Mouse (Mus musculus) sigmoid colon, adult 10 weeks (tissue): ENCODE measurements around the gene Tmem86b. TPM values are rescaled to one million over a fixed set of nuclear protein-coding genes. Genes with fewer than 3 reads are reported as not detected.

Experiments
- polyA plus RNA-seq: library from polyadenylated mRNA; stranded (reverse); fragments of 350-450 nt; fragmentation: Illumina TruSeq; extraction: RNeasy Lipid Tissue Mini Kit (QIAGEN cat#74804); gene quantifications from one replicate; pipeline ENCODE4 v1.2.3, GENCODE M21; 2014; ENCODE audit warnings: low read depth, low replicate concordance

Gene Tmem86b
- polyA plus RNA-seq, result 0.88 TPM

GRCm38 (mm10) chr7:4631031-4631430 lies at the start of gene Tmem86b:
TSS of gene Tmem86b (minus strand) at chr7:4631422.

DNA sequence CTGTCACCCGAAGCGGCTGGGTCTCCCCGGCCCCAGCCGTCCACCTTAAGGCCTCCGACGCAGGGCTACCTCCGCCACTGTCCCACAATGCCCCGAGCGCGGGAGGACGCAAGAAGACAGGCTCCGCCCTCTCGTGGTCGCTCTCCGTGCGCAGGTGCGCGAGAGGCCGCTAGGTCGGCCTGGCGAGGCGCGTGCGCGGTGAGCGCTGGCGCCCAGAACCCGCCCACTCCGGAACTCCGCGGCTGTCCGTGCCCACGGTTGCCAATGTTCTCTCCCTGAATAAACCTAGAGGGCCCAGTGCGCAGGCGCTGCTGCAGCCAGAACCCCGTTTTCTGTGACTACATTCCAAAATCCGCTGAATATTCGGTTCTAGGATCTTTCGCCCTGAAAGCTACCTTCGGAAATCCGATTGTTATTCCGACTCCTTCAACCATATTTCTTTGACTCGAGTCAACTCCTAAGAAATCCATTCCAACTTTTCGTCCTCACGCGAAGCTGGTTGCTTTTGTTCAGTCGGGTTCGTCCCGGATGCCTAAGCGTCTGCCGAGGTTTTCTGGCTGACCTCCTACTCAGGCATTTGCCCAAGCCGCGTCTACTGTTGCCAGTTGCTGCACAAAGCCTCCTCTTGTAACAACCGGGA lies 27.8 kb upstream of the Tmem86b start, which contains the start of gene Ppp6r1:
Gene Ppp6r1, minus strand, starts transcription at position 108 of the 640 bp plus-strand sequence.

GRCm38 (mm10) chr7:4603873-4604272 lies 27.3 kb downstream of the Tmem86b start, which contains the start of gene Ptprh:
TSS of gene Ptprh (minus strand) at chr7:4604041.

Other genes starting within 250 kb of the Tmem86b start
- gene Gp6, start 233.7 kb downstream of the Tmem86b start, polyA plus RNA-seq, result 2.2 TPM
- gene Rdh13, start 185.8 kb downstream of the Tmem86b start, polyA plus RNA-seq, result 10.5 TPM
- 2.2 TPM for gene Eps8l1, start 170.7 kb downstream of the Tmem86b start, polyA plus RNA-seq
- gene Ppp1r12c, start 129.7 kb downstream of the Tmem86b start, polyA plus RNA-seq, result 12.5 TPM
- not detected for gene Tnnt1, start 115.0 kb downstream of the Tmem86b start, polyA plus RNA-seq
- not detected for gene Tnni3, start 107.2 kb downstream of the Tmem86b start, polyA plus RNA-seq
- not detected for gene Dnaaf3, start 99.0 kb downstream of the Tmem86b start, polyA plus RNA-seq
- 1.2 TPM for gene Syt5, start 83.9 kb downstream of the Tmem86b start, polyA plus RNA-seq
- 17.8 TPM for gene Ptprh, start 27.4 kb downstream of the Tmem86b start, polyA plus RNA-seq
- gene Ppp6r1, start 27.6 kb upstream of the Tmem86b start, polyA plus RNA-seq, result 12.3 TPM
- gene Hspbp1, start 53.6 kb upstream of the Tmem86b start, polyA plus RNA-seq, result not detected
- gene Brsk1, start 59.2 kb upstream of the Tmem86b start, polyA plus RNA-seq, result 0.35 TPM
- gene Tmem150b, start 93.8 kb upstream of the Tmem86b start, polyA plus RNA-seq, result 4.8 TPM
- 3.9 TPM for gene Kmt5c, start 108.7 kb upstream of the Tmem86b start, polyA plus RNA-seq
- not detected for gene Cox6b2, start 121.7 kb upstream of the Tmem86b start, polyA plus RNA-seq
- not detected for gene Fam71e2, start 139.9 kb upstream of the Tmem86b start, polyA plus RNA-seq
- gene Il11, start 151.4 kb upstream of the Tmem86b start, polyA plus RNA-seq, result 0.38 TPM
- gene Tmem190, start 151.5 kb upstream of the Tmem86b start, polyA plus RNA-seq, result not detected
- 1.2 TPM for gene Tmem238, start 158.2 kb upstream of the Tmem86b start, polyA plus RNA-seq
- gene Rpl28, start 161.5 kb upstream of the Tmem86b start, polyA plus RNA-seq, result 18.9 TPM
- gene Ube2s, start 181.2 kb upstream of the Tmem86b start, polyA plus RNA-seq, result 2.9 TPM
- 0.66 TPM for gene Shisa7, start 213.3 kb upstream of the Tmem86b start, polyA plus RNA-seq
- 1.4 TPM for gene Isoc2b, start 238.8 kb upstream of the Tmem86b start, polyA plus RNA-seq
- gene Isoc2a, start 245.7 kb upstream of the Tmem86b start, polyA plus RNA-seq, result 0.44 TPM